Mouse (Mus musculus) megakaryocyte, adult 5-6 weeks (primary cell): ENCODE data around the gene Polk. TPM values are rescaled to one million over a fixed set of nuclear protein-coding genes. Genes with fewer than 3 reads are reported as not detected.

Source experiments
- ATAC-seq: 2 replicates; pipeline ENCODE4 v1.8.0; 2016; ENCODE audit warnings: mild to moderate bottlenecking, inconsistent platforms; ENCODE audit not compliant: poor library complexity, severe bottlenecking
- total RNA-seq, 2 experiments: library from RNA; stranded (forward) in 1 of 2; stranded (reverse) in 1 of 2; fragments of 153-499, 151-499 nt in 1 of 2; fragments of 221-1000, 200-1000 nt in 1 of 2; gene quantifications; 2 replicates each; pipeline versions ENCODE4 v1.2.3 to v1.2.4; 2015 to 2017

Polk gene
- total RNA-seq (2015) (9.5 and 16.5 TPM in 2 replicates), total RNA-seq (2017) (7.7 and 9.5 TPM in 2 replicates)

GRCm38 (mm10) chr13:96542081-96542889 is at the start of gene Polk, which contains the start of gene Col4a3bp:
Gene Polk (minus strand): TSS chr13:96542579.
Gene Col4a3bp (plus strand): TSS chr13:96542618.
- peak; percentile 95 for ATAC-seq

DNA sequence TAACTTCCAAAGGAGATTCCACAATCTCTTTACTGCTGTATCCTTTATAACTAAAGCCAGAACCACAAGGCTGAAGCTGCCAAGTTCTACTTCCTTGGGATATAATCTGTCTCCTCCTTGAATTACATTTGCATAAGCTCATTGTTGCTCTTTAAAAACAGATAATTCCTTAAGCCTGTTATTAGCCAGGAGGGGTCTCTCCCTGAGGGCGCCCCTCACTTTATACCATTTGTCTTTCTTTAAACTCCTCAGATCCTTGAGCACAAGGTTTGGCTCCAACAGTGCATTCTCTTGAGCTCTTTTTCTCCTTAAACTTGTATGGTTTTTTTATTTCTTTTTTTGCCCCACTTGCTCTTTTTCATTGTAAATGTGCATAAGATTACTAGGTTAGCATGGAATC is 46.3 kb upstream of the Polk start:
- no peak for ATAC-seq

DNA sequence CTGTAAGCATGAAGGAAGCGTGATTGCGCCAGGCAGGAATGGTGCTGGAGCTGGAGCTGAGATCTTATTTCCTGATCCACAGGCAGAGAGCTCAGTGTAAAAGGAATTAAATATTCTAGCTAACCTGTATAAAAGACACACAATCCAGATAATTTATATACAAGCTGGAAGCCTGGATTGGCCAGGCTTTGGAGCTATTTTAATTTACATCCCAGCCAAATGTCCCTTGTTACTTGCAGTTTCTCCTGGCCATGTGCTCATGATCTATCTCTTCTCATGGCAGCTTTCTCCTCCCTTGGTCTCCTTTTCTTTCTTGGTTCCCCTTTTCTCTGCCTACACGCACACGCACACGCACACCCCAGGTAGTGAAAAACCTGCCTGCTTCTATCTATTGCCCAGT is 44.2 kb upstream of the Polk start:
- ATAC-seq: no peak

GRCm38 (mm10) chr13:96584201-96584600 is 41.8 kb upstream of the Polk start:
- ATAC-seq: no peak

DNA sequence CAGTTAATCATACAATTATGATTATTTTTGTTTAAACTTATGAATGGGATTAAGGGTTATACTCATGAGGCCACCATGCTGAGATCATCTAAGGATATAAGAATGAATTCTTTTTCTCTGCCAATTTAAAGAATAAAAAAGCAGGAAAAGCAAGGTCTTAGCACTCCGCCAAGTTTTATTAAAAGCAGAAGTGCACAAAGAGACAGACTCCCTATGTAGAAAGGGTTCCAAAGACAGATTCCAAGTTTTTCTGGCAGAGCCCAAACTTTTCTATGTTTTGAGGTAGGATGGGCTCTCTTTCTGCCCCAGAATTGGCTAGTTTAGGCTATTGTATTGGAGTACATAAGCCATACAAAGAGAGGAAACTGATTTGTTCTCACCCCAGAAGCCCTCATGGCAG is 37.6 kb upstream of the Polk start:
- ATAC-seq: no peak

DNA sequence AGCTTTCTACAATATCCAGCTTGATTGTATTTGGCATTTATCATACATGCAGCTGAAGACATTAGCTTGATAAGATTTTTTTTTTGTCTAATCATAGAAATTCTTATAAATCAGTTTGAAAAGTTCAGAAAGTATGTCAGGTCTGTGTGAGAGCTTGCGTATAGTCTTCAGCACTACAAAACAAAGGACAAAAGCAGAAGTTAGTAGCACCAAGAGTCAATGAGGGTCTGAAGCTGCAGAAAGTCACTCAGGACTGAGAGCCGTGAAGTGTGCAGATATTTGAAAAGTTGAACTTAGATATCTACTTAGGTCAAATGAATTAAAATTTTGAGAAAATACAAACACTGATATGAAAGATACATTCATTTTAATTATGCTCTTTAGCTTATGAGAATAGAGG is 36.7 kb upstream of the Polk start:
- no peak for ATAC-seq

DNA sequence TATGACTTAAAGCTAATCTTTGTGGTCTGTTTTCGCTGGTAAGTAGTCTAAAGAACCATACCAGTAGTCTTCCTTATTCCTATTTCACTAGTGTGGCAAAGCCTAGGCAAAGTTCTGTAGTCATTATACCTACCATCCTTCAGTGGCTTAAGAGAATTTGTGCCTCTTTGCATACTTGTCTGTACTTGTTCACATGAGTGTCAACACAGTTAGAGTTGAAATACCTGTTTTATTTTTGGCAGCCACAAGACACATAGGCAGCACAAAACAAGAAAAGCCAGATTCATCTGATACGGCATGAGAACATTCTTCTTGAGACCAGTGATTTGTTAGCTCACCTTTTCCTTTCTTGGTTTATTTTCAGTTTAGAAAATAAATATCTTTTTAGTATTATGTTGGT is 31.8 kb upstream of the Polk start:
- ATAC-seq: no peak

DNA sequence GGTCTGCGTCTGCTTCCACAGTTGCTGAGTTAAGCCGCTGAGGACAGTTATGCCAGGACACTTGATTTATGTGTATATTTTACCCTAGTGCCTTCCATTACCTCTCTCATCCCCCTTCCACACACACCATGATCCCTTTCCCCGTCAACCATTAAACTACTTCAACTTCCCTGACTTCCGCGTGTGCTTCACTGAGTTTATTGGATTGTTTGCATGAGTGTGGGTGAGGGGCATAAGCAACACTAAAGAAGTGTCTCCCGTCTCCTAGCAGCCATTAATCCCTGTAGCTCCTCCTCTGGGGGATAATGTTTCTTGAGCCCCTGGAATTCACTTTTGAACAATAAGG is 28.6 kb upstream of the Polk start:
- no peak for ATAC-seq

GRCm38 (mm10) chr13:96570313-96571015 is 28.1 kb upstream of the Polk start:
- no peak for ATAC-seq

DNA sequence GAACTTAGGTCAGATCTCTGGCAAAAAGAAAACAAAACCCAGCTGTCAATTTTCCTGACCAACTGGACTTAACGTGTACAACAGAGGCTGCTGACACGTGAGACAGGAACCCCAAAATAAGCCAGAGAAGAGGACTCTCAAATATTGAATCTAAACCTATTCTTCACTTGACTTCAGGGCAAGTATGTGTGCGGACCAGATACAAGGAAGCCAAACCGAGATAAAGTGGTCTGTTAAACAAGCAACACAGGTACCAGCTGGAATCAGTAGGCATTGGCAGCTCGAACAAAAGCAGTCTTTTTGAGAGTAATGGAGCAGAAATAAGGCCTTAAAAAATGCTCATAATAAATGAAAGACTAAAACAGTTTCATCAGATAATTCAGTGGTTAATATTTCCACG is 25.6 kb upstream of the Polk start:
- ATAC-seq: no peak

DNA sequence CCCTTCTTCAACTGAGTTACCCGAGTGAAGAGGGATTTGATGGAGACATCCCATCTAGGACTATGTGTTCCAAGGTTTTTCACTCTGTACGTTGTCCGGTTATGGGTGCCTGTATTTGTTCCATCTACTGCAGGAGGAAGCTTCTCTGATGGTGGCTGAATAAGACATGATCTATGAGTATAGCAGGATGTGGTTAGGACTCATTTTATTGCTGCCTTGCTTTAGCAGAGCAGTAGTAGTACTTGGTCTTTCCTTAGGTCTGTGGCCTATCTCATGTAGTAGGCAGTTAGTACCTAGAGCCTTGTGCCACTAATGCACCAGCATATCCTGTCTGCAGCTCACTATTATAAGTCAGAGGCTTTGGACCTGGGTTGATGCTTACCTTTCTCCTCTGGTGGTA is 12.7 kb upstream of the Polk start:
- peak; percentile 47; the same call in 1 of the 2 replicates for ATAC-seq

- ATAC-seq: peak; percentile 86
Observed at GRCm38 (mm10) chr13:96547941-96548340, 5.6 kb upstream of the Polk start.

DNA sequence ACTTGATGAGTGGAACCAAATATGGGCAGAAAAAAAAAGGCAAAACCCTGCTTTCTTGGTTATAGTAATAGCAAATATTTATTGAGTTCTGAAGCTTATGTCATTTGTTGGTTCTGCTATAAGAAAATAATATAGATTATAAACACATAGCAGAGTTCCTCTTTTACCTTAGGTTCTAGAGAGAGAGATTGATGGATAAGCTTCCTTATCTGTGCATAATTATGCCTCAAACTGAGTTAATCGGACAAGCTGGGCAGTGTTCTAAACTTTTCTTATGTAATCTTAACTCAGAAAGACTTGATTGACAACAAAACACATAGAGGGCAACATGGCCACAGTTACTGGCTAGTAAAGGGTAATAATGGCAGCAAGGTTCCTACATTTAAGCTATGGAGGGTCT is 4.9 kb upstream of the Polk start:
- ATAC-seq: no peak

- ATAC-seq: no peak
Observed at GRCm38 (mm10) chr13:96544506-96544905, 2.1 kb upstream of the Polk start.

- ATAC-seq: peak; percentile 1
Observed at GRCm38 (mm10) chr13:96542901-96543891, 817 bp upstream of the Polk start.

- no peak for ATAC-seq
Observed at GRCm38 (mm10) chr13:96541381-96541780, 998 bp downstream of the Polk start.

DNA sequence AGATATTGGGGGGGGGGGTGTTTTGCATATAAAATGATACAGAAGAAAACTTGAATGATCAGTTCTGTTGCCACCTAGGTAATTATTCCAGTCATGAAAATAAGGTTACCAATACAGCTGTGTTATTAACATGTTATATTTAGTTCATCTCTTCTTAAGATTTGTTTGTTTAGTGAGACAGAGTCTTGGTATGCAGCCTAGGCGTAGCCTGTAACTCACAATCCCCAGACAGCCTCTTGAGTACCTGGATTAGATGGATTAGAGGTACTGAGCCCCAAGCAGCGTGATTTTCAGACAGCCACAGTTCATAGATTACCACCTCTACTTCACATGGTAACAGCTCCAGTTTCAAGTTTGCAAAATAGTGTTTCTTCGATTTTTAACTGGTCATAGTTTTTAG is 4.3 kb downstream of the Polk start:
- ATAC-seq: no peak

DNA sequence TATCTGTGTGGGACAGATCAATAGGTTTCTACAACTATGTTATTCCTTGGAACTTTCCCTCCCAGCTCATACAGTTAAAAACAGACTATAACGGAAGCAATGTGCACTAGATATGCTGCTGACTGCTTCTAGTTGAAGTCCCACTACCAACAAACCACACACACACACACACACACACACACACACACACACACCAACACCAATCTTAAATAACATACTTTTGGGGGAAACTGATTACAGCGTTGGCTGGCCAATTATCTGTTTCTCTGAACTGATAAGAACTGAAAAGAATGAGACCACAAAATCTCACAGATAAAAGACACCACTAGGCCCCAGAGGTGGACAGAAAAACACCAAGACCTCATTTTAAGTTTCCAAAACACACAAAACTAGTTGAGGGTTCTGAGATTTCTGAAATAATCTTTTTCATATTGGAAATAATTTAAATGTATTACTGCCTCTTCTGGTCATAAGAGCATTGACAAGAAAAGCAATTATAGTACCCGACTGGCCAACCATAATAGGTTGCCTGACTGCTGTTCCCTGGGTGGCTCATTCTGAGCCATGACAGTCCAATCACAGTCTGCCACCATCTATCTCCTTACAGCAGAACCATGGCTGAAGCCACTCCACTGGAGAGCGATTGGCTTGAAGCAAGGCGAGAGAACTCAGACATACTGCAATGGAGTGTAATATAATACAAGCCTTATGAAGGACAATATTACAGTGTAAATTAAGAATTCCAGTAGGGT is 5.4 kb downstream of the Polk start:
- peak; percentile 27; the same call in 1 of the 2 replicates for ATAC-seq

DNA sequence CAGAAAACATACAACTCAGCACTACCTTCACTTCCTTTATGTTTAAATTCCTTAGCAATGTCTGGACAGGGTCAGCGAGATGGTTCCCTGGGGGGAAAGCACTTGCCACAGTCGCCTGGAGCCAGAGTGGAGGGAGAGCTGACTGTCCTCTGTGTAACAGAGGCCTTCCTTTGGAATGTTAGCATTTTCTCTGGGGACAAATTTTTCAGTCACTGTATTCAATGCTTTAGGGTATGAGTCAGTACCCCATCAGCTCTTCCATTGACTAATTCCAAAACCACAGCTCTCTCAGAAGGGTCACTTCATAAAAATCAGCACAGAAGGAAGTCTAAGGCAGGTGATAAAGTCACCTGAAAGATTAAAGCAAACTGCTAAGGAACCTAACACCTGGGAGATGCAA is 8.6 kb downstream of the Polk start:
- ATAC-seq: no peak

- ATAC-seq: no peak
Observed at GRCm38 (mm10) chr13:96532176-96532575, 10.2 kb downstream of the Polk start.
